Mouse (Mus musculus) lung, postnatal 4 days (tissue): ENCODE data around the gene Dusp5.
"Not testable (repeated sequence)": the region's sequence is repeated elsewhere in the genome, so short reads cannot be mapped to it uniquely, and the experiment has no call there.

Experiments
- DNase-seq, 2 experiments: peaks; one replicate each; pipeline ENCODE4 v3.0.0; 2021

The Dusp5 gene

DNA sequence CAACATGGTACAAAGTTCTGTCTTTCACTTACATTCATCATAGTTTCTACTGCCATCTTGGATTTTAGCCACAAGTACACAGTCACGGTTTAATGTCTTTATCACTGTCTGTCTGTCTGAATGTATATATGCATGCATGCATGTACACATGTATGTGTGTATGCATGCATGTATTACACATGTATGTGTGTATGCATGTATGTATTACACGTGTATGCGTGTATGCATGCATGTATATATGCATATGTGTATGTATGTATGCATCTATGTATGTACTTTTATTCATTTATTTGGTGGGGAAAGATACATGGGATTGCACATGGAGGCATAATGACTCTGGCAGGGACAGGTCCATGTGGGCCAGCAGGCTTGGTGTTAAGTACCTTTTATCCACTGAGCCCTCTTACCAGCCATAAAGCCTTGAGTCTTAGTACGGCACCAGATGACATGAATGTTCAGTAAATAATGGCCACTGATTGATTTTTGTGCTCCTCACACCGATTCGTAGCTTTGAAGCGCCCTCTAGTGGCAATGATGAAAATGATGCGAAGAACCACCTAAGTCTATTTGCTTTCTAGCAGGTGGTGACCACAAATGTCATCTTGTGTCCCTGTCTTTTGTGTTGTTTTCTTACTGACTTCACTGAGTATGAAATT, 49.8 kb downstream of the Dusp5 start:
- peak in 1 of 2 experiments; percentile 77 for DNase-seq

DNA sequence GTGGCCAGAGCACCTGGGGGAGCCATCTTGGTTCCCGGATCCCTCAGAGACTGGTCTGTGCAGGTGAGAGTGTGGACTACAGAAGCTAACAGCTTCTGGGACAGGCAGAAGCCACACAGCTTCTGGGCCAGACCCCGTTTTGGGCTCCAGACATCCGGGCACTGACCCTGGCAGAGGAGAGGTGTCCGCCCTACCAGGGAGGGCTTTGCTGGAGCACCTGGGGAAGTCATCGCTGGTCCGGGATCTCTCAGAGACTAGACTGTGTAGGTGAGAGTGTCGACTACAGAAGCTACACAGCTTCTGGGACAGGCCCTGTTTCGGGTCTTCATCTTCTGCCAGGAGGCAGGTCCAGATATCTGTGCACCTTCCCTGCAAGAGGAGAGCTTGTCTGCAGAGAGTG, 51.4 kb downstream of the Dusp5 start:
- DNase-seq, result not testable (repeated sequence)

DNA sequence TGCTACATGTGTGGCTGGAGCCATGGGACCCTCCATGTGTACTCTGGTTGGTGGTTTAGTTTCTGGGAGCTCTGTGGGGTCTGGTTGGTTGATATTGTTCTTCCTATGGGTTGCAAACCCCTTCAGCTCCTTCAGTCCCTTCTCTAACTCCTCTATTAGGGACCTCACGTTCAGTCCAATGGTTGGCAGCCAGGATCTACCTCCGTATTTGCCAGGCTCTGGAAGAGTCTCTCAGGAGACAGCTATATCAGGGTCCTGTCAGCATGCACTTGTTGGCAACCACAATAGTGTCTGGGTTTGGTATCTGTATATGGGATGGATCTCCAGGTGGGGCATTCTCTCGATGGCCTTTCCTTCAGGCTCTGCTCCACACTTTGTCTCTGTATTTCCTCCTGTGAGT, 58.8 kb downstream of the Dusp5 start:
- not testable (repeated sequence) for DNase-seq

DNA sequence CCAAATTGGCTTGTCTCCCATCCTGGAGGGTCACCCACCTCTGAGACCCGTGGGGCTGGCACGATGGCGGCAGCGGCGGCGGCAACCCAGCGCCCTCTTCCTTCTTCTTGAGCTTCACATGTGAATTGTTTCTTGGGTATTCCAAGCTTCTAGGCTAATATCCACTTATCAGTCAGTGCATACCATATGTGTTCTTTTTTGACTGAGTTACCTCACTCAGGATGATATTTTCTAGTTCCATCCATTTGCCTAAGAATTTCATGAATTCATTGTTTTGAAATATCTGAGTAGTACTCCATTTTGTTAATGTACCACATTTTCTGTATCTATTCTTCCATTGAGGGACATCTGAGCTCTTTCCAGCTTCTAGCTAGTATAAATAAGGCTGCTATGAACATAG, 60.1 kb downstream of the Dusp5 start, which contains the start of gene Nutf2-ps1:
Nutf2-ps1 (minus strand) TSS at position 101 of the 400 bp plus-strand sequence.
- DNase-seq, result not testable (repeated sequence)
